Mouse (Mus musculus): ENCODE data around the gene Mtch1. TPM values are rescaled to one million over a fixed set of nuclear protein-coding genes. Genes with fewer than 3 reads are reported as not detected.
"Not testable (repeated sequence)": the region's sequence is repeated elsewhere in the genome, so short reads cannot be mapped to it uniquely, and the experiment has no call there.

Gene Mtch1
- total and polyA plus RNA-seq, 3 experiments: 143 to 233 (median 147) TPM

DNA sequence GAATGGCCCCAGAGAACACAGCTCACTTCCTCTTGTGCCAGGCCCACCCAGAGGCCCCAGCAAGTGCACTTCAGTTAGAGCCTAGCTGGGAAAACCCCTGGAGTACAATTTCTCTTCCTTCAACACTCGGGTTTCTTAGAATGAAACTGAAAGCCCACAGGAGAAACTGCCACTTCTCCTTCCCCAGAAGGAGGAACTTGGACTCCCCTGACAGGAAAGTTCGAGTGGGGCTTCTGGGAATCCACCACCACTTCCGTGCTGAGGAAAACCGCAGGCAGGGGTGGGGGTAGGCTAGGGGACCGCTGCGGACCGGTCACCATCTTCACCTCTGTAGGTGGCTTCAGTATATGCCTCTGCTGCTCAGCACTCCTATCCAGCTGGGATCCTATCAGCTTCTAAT lies 47.6 kb upstream of the Mtch1 start:
- Histone ChIP-seq H3K27me3 (ENCODE audit: control insufficient read depth in 1 of 2, insufficient read depth in 2 of 2, low read length in 2 of 2) (no peaks in the 10 kb centered on the region), H3K9me3 (replicated peaks; ENCODE audit: insufficient read depth, low read length) (no peaks in the 10 kb centered on the region), H3K4me3 (ENCODE audit: control insufficient read depth in 1 of 2, insufficient read depth in 1 of 2, low read depth in 2 of 2, low read length in 2 of 2) (peak overlapping the region; percentile 42 to 52), H3K36me3 (ENCODE audit: control insufficient read depth in 1 of 2, insufficient read depth in 2 of 2, low read length in 2 of 2) (peaks cover 0 to 28% of the 10 kb centered on the region in 2 experiments; a peak in 2 of 4 replicates), H3K27ac (ENCODE audit: control insufficient read depth, low read depth, low read length) (peak overlapping the region; percentile 89), H3K9ac (ENCODE audit: control insufficient read depth, low read depth, low read length, poor library complexity, severe bottlenecking) (peak overlapping the region; percentile 84), H3K4me1 (ENCODE audit: control insufficient read depth in 1 of 2, insufficient read depth in 2 of 2, low read length in 2 of 2) (peaks cover 6 to 54% of the 10 kb centered on the region in 2 experiments), H3K79me2 (ENCODE audit: control insufficient read depth, insufficient read depth, low read length, poor library complexity) (no peaks in the 10 kb centered on the region; the same call in 1 of the 2 replicates)
- peak; percentile 80 for DNase-seq (ENCODE audit: low read depth, low spot score)
- no peak for TF ChIP-seq GABPA (IDR thresholded peaks at IDR 0.05; ENCODE audit: low read depth, low read length)
- peak; percentile 38; the same call in 1 of the 2 replicates for TF ChIP-seq NELFE (IDR thresholded peaks at IDR 0.05; ENCODE audit: low read depth, low read length)
- 0 out of 2 replicates have a peak, but pooled peaks have one; percentile 7 for TF ChIP-seq TBP (IDR thresholded peaks at IDR 0.05; ENCODE audit: low read depth, low read length)
- peak; percentile 80; the same call in 1 of the 2 replicates for TF ChIP-seq ETS1 (IDR thresholded peaks at IDR 0.05; ENCODE audit: low read depth, low read length)
- TF ChIP-seq MAZ (IDR thresholded peaks at IDR 0.05; ENCODE audit: low read depth, low read length): peak; percentile 60
- TF ChIP-seq RCOR1 (IDR thresholded peaks at IDR 0.05; ENCODE audit: low read depth, low read length): no peak
- no peak for TF ChIP-seq POLR2AphosphoS5 (IDR thresholded peaks at IDR 0.05; ENCODE audit: borderline replicate concordance, low read depth, low read length)
- no peak for TF ChIP-seq MXI1 (IDR thresholded peaks at IDR 0.05; ENCODE audit: low read depth, low read length)
- peak in 1 of 2 experiments; percentile 82; a peak in 3 of 4 replicates for TF ChIP-seq EP300 (IDR thresholded peaks at IDR 0.05; ENCODE audit: low read depth in 1 of 2, low read length in 2 of 2)
- TF ChIP-seq ZC3H11A (IDR thresholded peaks at IDR 0.05; ENCODE audit: low read depth, low read length): no peak
- 0 out of 2 replicates have a peak, but pooled peaks have one; percentile 52 for TF ChIP-seq ELF1 (IDR thresholded peaks at IDR 0.05; ENCODE audit: low read depth, low read length)
- peak in 1 of 2 experiments; percentile 50; a peak in 1 of 4 replicates for TF ChIP-seq POLR2A (IDR thresholded peaks at IDR 0.05; ENCODE audit: control insufficient read depth in 1 of 2, insufficient read depth in 1 of 2, low read depth in 1 of 2, low read length in 2 of 2, poor library complexity in 1 of 2)

DNA sequence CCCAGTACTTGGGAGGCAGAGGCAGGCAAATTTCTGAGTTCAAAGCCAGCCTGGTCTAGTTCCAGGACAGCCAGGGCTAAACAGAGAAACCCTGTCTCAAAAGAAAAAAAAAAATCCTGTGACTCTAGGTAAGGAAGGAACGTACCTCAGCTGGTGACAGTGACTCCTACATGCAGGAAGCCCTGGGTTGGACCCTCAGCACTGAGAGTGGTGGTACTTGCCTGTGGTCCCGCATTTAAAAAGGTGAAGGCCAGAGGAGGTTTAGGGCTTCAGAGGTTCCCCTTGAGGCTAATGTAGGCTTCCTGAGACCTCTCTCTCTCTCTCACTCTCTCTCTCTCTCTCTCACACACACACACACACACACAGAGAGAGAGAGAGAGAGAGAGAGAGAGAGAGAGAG lies 47.0 kb upstream of the Mtch1 start:
- H3K27ac ChIP-seq (ENCODE audit: control insufficient read depth, low read depth, low read length): peak overlapping the region; percentile 89
- H3K27me3 ChIP-seq (ENCODE audit: control insufficient read depth in 1 of 2, insufficient read depth in 2 of 2, low read length in 2 of 2); H3K9me3 ChIP-seq (replicated peaks; ENCODE audit: insufficient read depth, low read length); H3K79me2 ChIP-seq (ENCODE audit: control insufficient read depth, insufficient read depth, low read length, poor library complexity): not testable (repeated sequence)
- peak overlapping the region; percentile 42 to 61 for H3K4me3 ChIP-seq (ENCODE audit: control insufficient read depth in 1 of 2, insufficient read depth in 1 of 2, low read depth in 2 of 2, low read length in 2 of 2)
- peak overlapping the region; percentile 84 for H3K9ac ChIP-seq (ENCODE audit: control insufficient read depth, low read depth, low read length, poor library complexity, severe bottlenecking)
- H3K4me1 ChIP-seq (ENCODE audit: control insufficient read depth in 1 of 2, insufficient read depth in 2 of 2, low read length in 2 of 2): peaks cover 6 to 54% of the 10 kb centered on the region in 2 experiments
- H3K36me3 ChIP-seq (ENCODE audit: control insufficient read depth in 1 of 2, insufficient read depth in 2 of 2, low read length in 2 of 2): peaks cover 0 to 28% of the 10 kb centered on the region in 2 experiments; a peak in 2 of 4 replicates
- TF ChIP-seq CHD1 (IDR thresholded peaks at IDR 0.05; ENCODE audit: low read depth, low read length) (0 out of 2 replicates have a peak, but pooled peaks have one; percentile 21), ZNF384 (IDR thresholded peaks at IDR 0.05; ENCODE audit: low read depth, low read length) (peak; percentile 38; the same call in 1 of the 2 replicates), JUND (IDR thresholded peaks at IDR 0.05; ENCODE audit: low read depth, low read length) (peak; percentile 81; the same call in 1 of the 2 replicates)
- DNase-seq (ENCODE audit: low read depth, low spot score): peak; percentile 40
